Mouse (Mus musculus) spleen, adult 10 weeks (tissue): Measurements from ENCODE around the gene Sprr2a3. TPM values are rescaled to one million over a fixed set of nuclear protein-coding genes. Genes with fewer than 3 reads are reported as not detected.

Experiments
- polyA plus RNA-seq: library from polyadenylated mRNA; stranded (reverse); fragments of 350-450 nt; fragmentation: Illumina TruSeq; extraction: RNeasy Lipid Tissue Mini Kit (QIAGEN cat#74804); gene quantifications from one replicate; pipeline ENCODE4 v1.2.3, GENCODE M21; 2015; ENCODE audit warnings: low replicate concordance; ENCODE audit not compliant: insufficient read depth

Sprr2a3 gene
- not detected for polyA plus RNA-seq

DNA sequence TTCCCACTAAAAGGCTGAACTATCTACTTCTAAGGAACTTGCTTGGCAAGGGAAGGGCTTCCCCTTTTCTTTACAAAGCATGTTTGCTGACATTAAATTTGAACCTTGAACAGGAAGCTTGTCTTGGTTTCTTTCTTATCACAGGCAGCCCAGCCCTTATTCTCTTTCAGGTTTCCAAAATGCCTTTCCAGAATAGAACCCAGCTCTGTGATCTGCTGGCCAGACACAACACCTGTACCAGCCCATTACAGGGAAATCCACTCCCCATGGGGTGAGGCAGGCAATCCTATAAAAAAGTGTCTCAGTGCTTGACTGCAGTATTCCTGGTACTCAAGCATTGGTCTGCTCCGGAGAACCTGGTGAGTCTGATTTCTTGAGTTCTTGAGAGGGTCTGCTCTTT, at the start of gene Sprr2a3:
TSS of gene Sprr2a3 (plus strand) at position 317 of the 400 bp plus-strand sequence.

DNA sequence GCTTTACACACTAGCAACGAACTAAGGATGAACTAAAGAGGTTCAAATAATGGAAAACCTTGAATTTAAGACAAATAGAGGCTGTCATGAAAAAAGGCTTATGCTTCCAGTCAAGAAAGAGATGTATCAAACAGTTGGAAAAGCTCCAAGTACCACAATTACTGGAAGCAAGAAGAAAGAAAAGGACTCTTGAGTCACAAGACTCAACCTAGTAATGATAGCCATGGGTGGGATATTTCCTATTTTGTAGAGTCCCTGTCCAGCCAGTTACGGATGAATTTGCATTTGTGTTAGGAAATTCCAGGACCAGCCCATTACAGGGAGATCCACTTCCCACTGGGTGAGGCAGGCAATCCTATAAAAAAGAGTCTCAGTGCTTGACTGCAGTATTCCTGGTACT, 31.1 kb downstream of the Sprr2a3 start, which contains the start of gene Sprr2b:
TSS of gene Sprr2b (plus strand) at position 301 of the 400 bp plus-strand sequence.

DNA sequence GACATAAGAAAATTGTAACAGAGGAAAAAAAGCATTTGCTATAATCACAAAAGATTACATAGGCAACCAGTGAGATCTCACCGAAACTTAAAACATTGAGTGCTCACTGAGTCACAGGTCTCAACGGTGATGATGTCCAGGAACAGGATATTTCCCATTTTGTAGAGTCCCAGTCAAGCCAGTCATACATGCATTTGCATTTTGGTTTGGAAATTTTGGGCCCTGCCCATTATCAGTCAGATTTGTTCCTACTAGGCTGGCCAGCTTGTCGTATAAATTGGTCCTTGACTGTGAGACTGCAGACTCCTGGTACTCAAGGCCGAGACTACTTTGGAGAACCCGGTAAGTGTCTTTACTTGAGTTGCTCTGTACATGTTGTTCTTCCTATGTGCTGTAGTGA, 53.6 kb downstream of the Sprr2a3 start, which contains the start of gene Sprr2d:
TSS of gene Sprr2d (plus strand) at position 301 of the 400 bp plus-strand sequence.

Other genes starting within 250 kb of the Sprr2a3 start
- not detected for gene Lor, start 202.3 kb upstream of the Sprr2a3 start, polyA plus RNA-seq
- gene Prr9, start 161.5 kb upstream of the Sprr2a3 start, polyA plus RNA-seq, result not detected
- not detected for gene Lelp1, start 142.7 kb upstream of the Sprr2a3 start, polyA plus RNA-seq
- not detected for gene Sprr2a1, start 69.6 kb upstream of the Sprr2a3 start, polyA plus RNA-seq
- gene Sprr2a2, start 69.5 kb upstream of the Sprr2a3 start, polyA plus RNA-seq, result not detected
- not detected for gene Sprr2b, start 31.2 kb downstream of the Sprr2a3 start, polyA plus RNA-seq
- not detected for gene Sprr2d, start 53.7 kb downstream of the Sprr2a3 start, polyA plus RNA-seq
- gene Sprr2e, start 66.7 kb downstream of the Sprr2a3 start, polyA plus RNA-seq, result not detected
- not detected for gene Sprr2f, start 79.8 kb downstream of the Sprr2a3 start, polyA plus RNA-seq
- not detected for gene Sprr2h, start 100.3 kb downstream of the Sprr2a3 start, polyA plus RNA-seq
- gene Sprr2i, start 122.6 kb downstream of the Sprr2a3 start, polyA plus RNA-seq, result not detected
- not detected for gene Sprr2j-ps, start 132.7 kb downstream of the Sprr2a3 start, polyA plus RNA-seq
- gene Gm9774, start 144.0 kb downstream of the Sprr2a3 start, polyA plus RNA-seq, result 1.4 TPM
- not detected for gene Sprr2k, start 147.2 kb downstream of the Sprr2a3 start, polyA plus RNA-seq
- gene Sprr1b, start 153.4 kb downstream of the Sprr2a3 start, polyA plus RNA-seq, result not detected
- not detected for gene Sprr3, start 173.3 kb downstream of the Sprr2a3 start, polyA plus RNA-seq
- gene Sprr1a, start 200.5 kb downstream of the Sprr2a3 start, polyA plus RNA-seq, result not detected
- not detected for gene Sprr4, start 215.1 kb downstream of the Sprr2a3 start, polyA plus RNA-seq
- gene 2310046K23Rik, start 249.1 kb downstream of the Sprr2a3 start, polyA plus RNA-seq, result not detected